Mouse (Mus musculus) heart, postnatal 10 days (tissue): ENCODE results near the gene Lrrc46. TPM values are rescaled to one million over a fixed set of nuclear protein-coding genes. Genes with fewer than 3 reads are reported as not detected.

ENCODE experiments used
- DNase-seq, 2 experiments: peaks; one replicate each; pipeline ENCODE4 v3.0.0; 2021
- intact Hi-C: fragments of 180-260 bp; cut with DNase I; formaldehyde crosslinking; loops from one replicate; pipeline ENCODE4 v1.15.1; 2025
- total RNA-seq, 2 experiments: library from RNA; stranded (reverse); gene quantifications; 2 replicates each; pipeline ENCODE4 v1.2.3; 2021

Gene Lrrc46
- total RNA-seq, 2 experiments from 2014 or later = 0.31 to 0.45 TPM

GRCm38 (mm10) chr11:97050216-97050943 lies 9.2 kb upstream of the Lrrc46 start, which contains the start of gene Osbpl7:
TSS of gene Osbpl7 (plus strand) at chr11:97050628.
- intact Hi-C loops = no loop called here
- peak; percentile 80 to 81 for DNase-seq

GRCm38 (mm10) chr11:97049492-97050085 lies 8.4 kb upstream of the Lrrc46 start:
- intact Hi-C loops = no loop called here
- no peak for DNase-seq

GRCm38 (mm10) chr11:97048090-97048650 lies 7.0 kb upstream of the Lrrc46 start:
- intact Hi-C loops = no loop called here
- DNase-seq = no peak

DNA sequence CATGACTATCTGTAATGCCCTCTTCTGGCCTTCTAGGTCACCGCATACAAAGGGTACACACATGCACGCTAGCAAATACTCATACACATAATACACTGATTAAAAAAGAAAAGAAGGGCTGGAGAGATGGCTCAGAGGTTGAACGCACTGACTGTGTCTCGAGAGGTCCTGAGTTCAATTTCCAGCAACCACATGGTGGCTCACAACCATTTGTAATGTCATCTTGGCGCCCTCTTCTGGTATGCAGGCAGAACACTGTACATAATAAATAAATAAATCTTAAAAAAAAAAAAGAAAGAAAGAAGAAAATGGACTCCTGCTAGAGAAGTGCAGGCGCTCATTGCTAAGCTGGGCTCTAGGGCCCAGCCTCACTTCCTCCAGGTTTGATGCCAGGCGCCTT lies 4.7 kb upstream of the Lrrc46 start:
- intact Hi-C loops = no loop called here
- DNase-seq = no peak

GRCm38 (mm10) chr11:97044902-97045301 lies 3.7 kb upstream of the Lrrc46 start:
- intact Hi-C loops = no loop called here
- no peak for DNase-seq

- intact Hi-C loops = no loop called here
- no peak for DNase-seq
Observed at GRCm38 (mm10) chr11:97040301-97041021, 746 bp downstream of the Lrrc46 start.

DNA sequence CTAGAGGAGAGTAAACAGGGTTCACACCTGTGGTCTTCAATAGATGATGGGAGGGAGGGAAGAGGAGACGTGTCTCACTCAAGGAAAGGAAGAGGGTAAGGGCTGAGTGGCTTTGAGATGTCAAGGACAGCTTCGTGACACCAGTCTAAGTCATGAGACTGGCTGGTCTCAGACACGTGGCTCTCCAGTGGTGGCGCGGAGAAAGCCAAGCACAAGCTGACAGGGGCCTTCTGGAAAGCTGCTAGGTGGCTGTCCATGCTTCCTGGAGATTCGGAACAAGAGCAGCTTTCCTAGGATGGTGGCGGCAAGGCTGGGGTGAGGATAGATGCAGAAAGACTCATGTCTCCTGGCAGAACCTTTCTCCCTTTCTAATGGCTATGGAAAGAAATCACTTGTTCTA lies 2.3 kb downstream of the Lrrc46 start:
- intact Hi-C loops = no loop called here
- no peak for DNase-seq

GRCm38 (mm10) chr11:97036141-97036540 lies 5.1 kb downstream of the Lrrc46 start:
- no peak for DNase-seq
- intact Hi-C loops = no loop called here

GRCm38 (mm10) chr11:97033781-97034180 lies 7.4 kb downstream of the Lrrc46 start:
- DNase-seq = no peak
- intact Hi-C loops = no loop called here

GRCm38 (mm10) chr11:97032499-97032898 lies 8.7 kb downstream of the Lrrc46 start:
- DNase-seq = no peak
- intact Hi-C loops = no loop called here

DNA sequence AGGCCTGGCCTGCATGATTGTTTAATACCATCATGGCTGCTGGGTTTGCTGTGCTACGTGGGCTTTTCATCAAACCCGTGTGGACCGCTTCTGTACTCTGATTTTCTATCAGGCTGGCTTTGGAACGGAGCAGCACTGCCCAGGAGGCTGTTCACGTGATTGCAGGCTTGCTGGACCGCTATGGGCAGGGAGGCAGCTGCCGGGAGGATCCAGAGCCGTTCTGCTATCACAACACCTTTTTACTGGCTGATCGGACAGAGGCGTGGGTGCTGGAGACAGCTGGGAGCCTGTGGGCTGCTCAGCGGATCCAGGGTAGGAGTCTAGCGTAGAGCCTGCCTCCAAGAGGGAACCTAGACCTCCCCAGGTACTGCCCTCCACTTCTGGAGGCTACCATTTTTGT lies 9.2 kb downstream of the Lrrc46 start:
- DNase-seq = no peak
- intact Hi-C loops = no loop called here

DNA sequence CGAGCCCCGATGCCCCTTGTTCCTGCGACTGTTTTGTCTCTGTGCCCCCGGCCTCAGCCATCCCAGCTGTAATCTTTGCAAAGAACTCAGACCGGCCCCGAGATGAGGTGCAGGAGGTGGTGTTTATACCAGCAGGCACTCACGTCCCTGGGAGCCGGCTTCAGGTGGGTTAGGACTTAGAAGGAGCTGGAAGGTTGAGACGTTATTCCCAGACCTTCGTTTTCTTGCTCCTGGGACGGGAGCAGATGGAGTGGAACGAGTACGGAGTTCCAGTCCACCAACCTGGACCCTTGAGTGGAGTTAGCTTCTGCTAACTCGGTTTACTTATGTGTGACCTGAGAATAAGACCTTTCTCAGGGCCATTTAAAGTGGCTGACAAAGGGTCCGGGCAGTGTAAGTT lies 10.8 kb downstream of the Lrrc46 start:
- intact Hi-C loops = no loop called here
- no peak for DNase-seq

GRCm38 (mm10) chr11:97029686-97030417 lies 11.4 kb downstream of the Lrrc46 start, which contains the start of gene Scrn2:
TSS of gene Scrn2 (plus strand) at chr11:97029938.
- intact Hi-C loops = no loop called here
- DNase-seq = peak; percentile 87 to 90

DNA sequence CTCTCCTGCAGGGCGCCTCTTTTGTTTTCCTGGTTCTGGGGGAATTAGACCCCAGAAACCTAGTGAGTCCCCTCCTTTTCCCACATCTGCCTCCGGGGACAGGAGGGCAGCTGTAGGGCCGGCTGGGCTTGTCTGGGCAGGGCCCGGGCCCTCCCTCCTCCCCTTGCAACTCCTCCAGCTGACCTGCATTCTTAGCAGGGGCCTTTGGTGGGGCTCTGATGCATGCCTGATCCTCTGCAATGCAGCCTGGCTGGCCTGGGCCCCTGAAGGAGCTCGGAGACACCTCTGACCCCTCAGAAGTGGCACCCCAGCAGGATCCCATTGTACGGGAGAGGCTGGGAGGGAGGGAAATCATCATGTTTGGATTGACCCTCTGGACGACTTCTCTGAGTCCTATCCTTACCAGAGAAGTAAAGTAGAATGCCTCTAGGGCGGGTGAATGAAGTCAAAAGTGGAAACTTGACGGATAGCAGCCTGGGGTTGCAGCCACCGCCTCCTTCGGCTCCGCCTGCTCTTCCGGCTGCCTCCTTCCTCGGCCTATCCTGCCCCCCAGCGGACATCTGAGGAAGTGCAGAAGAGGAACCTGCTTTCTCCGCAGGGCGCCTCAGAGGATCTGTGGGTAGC lies 15.4 kb downstream of the Lrrc46 start:
- DNase-seq = peak; percentile 91 to 93
- intact Hi-C loops = loop anchor here (1.0 to 2.0 kb wide), 2 partner anchors 44 to 109 kb away; partner anchors contain the start of genes Cdk5rap3 and Sp2

DNA sequence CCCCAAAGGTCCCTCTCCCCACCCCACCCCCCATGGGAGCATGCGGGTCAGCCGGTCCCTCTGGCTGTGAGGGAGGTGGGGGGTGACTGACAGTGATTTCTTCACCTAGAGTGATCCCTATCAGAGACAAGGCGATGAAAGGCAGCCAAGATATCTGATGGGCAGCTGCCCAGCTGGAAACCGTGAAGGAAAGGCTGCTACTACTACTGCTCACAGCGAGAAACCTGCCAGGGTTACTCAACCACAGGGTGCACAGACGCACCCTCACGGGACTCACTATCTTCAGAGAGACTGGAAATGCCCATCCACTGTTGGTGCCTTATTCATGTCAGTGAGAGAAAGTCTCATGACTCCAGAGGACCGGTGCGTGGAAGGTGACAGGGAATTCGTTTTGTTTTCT lies 16.2 kb downstream of the Lrrc46 start:
- no peak for DNase-seq
- intact Hi-C loops = loop anchor here (5.0 kb wide), 1 partner anchor 158 kb away; no protein-coding TSS in a partner anchor

- intact Hi-C loops = loop anchor here (5.0 kb wide), 1 partner anchor 155 kb away; no protein-coding TSS in a partner anchor
- peak; percentile 77 to 84 for DNase-seq
Observed at GRCm38 (mm10) chr11:97021873-97022484, 19.2 kb downstream of the Lrrc46 start.

DNA sequence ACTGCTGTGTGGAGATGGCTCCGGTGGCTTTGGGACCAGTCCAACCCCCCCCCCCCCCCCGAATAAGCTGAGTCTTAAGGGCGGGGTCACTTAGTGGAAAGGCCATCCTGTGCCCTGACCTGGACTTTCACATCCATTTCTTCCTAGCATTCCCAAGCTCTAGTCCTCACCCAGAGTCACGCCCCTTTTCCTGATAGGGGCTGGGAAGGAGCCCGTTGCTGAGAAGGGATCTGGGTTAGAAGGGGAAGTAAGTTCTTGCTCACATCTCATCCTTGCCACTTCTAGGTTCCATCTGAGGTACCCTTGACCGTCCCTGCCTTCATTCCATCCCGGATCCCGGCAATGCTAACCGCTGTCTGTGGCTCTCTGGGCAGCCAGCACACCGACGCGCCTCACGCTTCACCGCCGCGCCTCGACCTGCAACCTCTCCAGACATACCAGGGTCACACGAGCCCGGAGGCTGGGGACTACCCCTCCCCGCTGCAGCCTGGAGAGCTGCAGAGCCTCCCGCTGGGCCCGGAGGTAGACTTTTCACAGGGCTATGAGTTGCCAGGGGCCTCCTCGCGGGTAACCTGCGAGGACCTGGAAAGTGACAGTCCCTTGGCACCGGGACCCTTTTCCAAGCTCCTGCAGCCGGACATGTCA lies 20.0 kb downstream of the Lrrc46 start:
- intact Hi-C loops = loop anchor here (5.0 kb wide), 1 partner anchor 154 kb away; no protein-coding TSS in a partner anchor
- DNase-seq = no peak

GRCm38 (mm10) chr11:97019345-97019708 lies 21.9 kb downstream of the Lrrc46 start:
- intact Hi-C loops = no loop called here
- no peak for DNase-seq
